Mouse (Mus musculus): Measurements from ENCODE around the gene Sirt4. TPM values are rescaled to one million over a fixed set of nuclear protein-coding genes. Genes with fewer than 3 reads are reported as not detected.

Gene Sirt4
- polyA plus RNA-seq, 1 experiment from 2014 or later, result 19.2 TPM

DNA sequence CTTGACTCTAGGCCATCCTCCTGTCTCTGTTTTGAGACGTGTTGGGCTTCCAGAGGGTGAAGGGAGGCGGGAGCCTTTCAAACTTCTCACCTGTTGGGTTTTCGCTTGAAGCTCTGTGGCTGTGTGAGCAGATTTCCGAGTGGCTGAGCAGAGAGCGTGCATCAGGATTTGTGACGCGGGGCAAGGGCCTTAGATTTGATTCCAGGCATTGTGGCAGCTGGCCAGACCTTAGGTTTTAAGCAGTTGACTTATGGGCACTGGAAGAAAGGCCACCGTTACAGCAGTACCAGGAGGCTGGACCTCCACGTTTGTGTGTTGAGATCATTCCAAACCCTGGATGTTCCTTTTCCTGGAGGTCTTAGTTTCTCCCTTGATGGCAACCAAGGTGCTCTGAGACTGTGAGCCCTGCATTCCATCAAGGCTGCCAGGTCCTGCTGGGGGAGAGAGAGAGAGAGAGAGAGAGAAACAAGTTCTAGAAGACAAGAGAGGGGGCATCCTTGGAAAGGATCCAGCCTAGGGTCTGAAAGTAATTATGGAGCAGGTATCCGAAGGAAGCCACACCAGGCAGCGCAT, 50.2 kb downstream of the Sirt4 start:
- H3K9ac ChIP-seq (ENCODE audit: low read length), result no peak overlapping the region
- H3K36me3 ChIP-seq (ENCODE audit: control insufficient read depth, insufficient read depth, low read length), result peaks cover 3% of the 10 kb centered on the region; the same call in 1 of the 2 replicates
- peaks cover 76% of the 10 kb centered on the region for H3K4me1 ChIP-seq (ENCODE audit: control insufficient read depth, insufficient read depth, low read length)
- peak overlapping the region; percentile 97 for H3K27ac ChIP-seq (replicated peaks; ENCODE audit: low read depth, low read length)
- WGBS, result 32% methylated on average over 11 of the region's 11 CpGs
- ATAC-seq (ENCODE audit: insufficient number of reproducible peaks, low FRiP score, low TSS enrichment, low read depth), result no peak
- peak overlapping the region; percentile 64; the same call in 1 of the 2 replicates for H3K4me2 ChIP-seq (ENCODE audit: low read depth, severe bottlenecking)
- H3K4me3 ChIP-seq (ENCODE audit: low read depth, low read length), result no peak overlapping the region
- no peaks in the 10 kb centered on the region for H3K27me3 ChIP-seq (ENCODE audit: control insufficient read depth, insufficient read depth, low read length)
- no peak for DNase-seq (ENCODE audit: low spot score)
- no peaks in the 10 kb centered on the region for H3K9me3 ChIP-seq (ENCODE audit: control insufficient read depth, low read length)

DNA sequence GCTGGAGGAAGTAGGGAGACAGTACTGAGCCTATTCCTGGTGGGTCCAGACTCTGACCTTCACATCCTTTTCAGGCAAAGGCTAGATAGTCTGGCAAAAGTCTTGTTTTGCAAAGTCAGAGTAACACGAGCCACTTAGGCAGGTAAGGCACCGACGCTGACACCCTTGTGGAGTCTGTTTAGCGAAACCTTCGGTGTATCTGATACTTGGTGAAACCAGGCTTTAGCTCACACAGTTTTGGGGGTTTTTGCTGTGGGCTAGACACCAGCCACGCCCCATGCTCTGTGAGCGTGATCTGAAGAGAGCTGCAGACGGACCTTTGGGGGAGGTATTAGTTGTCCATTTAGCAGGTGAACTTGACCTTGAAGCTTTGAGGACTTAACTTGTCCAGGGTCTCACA, 51.3 kb downstream of the Sirt4 start:
- DNase-seq (ENCODE audit: low spot score), result no peak
- WGBS, result 83% methylated on average over 8 of the region's 8 CpGs
- H3K4me2 ChIP-seq (ENCODE audit: low read depth, severe bottlenecking), result no peak overlapping the region
- H3K9ac ChIP-seq (ENCODE audit: low read length), result no peak overlapping the region
- no peak overlapping the region for H3K4me3 ChIP-seq (ENCODE audit: low read depth, low read length)
- H3K27me3 ChIP-seq (ENCODE audit: control insufficient read depth, insufficient read depth, low read length), result no peaks in the 10 kb centered on the region
- H3K9me3 ChIP-seq (ENCODE audit: control insufficient read depth, low read length), result no peaks in the 10 kb centered on the region
- no peak overlapping the region; the same call in 1 of the 2 replicates for H3K27ac ChIP-seq (replicated peaks; ENCODE audit: low read depth, low read length)
- no peak for ATAC-seq (ENCODE audit: insufficient number of reproducible peaks, low FRiP score, low TSS enrichment, low read depth)
- no peaks in the 10 kb centered on the region for H3K36me3 ChIP-seq (ENCODE audit: control insufficient read depth, insufficient read depth, low read length)
- H3K4me1 ChIP-seq (ENCODE audit: control insufficient read depth, insufficient read depth, low read length), result peaks cover 71% of the 10 kb centered on the region

DNA sequence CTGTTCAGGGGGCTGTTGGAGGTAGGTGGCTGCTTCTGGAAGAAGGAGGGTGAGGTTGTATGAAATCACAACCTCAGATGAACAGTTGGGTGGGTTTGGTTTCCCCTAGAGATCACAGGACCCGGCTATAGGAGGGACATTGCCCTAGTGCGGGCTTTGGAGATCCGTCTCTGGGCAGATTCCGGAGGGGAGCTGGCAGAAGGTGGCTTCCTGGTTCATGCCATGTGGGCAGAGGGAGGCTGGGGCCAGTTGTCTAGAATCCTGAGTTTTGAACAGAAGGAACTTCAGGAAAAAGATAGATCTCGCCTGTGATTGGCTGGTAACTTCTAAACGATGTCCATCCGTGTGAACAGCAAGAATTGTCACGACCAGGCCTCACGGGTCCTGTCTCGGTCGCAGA, 52.1 kb downstream of the Sirt4 start:
- peaks cover 66% of the 10 kb centered on the region for H3K4me1 ChIP-seq (ENCODE audit: control insufficient read depth, insufficient read depth, low read length)
- no peaks in the 10 kb centered on the region for H3K9me3 ChIP-seq (ENCODE audit: control insufficient read depth, low read length)
- H3K9ac ChIP-seq (ENCODE audit: low read length), result no peak overlapping the region
- no peak overlapping the region for H3K4me2 ChIP-seq (ENCODE audit: low read depth, severe bottlenecking)
- H3K27me3 ChIP-seq (ENCODE audit: control insufficient read depth, insufficient read depth, low read length), result no peaks in the 10 kb centered on the region
- ATAC-seq (ENCODE audit: insufficient number of reproducible peaks, low FRiP score, low TSS enrichment, low read depth), result no peak
- no peak overlapping the region for H3K27ac ChIP-seq (replicated peaks; ENCODE audit: low read depth, low read length)
- no peak for DNase-seq (ENCODE audit: low spot score)
- H3K36me3 ChIP-seq (ENCODE audit: control insufficient read depth, insufficient read depth, low read length), result no peaks in the 10 kb centered on the region
- 82% methylated on average over 11 of the region's 11 CpGs for WGBS
- H3K4me3 ChIP-seq (ENCODE audit: low read depth, low read length), result 0 out of 2 replicates have a peak overlapping the region, but pooled peaks have one; percentile 97

DNA sequence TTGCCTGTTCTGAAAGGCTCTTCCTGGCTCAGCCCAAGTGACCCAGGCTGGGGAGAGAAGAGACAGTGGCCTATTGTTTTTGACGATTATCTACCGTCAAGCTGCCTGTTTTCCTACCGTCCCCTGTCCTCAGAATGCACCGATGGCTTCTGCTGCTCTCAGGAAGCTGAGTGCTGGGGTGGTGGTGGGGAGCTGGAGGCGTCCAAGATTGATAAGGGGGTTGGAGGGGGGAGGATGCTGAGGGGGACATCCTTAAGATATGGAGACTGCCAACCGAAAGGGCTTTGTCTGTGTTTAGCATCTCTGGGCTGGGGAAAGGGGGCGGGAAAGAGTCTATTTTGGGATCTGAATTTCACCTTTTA, 52.6 kb downstream of the Sirt4 start:
- H3K9ac ChIP-seq (ENCODE audit: low read length), result peak overlapping the region; percentile 97
- H3K36me3 ChIP-seq (ENCODE audit: control insufficient read depth, insufficient read depth, low read length), result no peaks in the 10 kb centered on the region
- peaks cover 63% of the 10 kb centered on the region for H3K4me1 ChIP-seq (ENCODE audit: control insufficient read depth, insufficient read depth, low read length)
- no peak for ATAC-seq (ENCODE audit: insufficient number of reproducible peaks, low FRiP score, low TSS enrichment, low read depth)
- 47% methylated on average over 7 of the region's 7 CpGs for WGBS
- no peak for DNase-seq (ENCODE audit: low spot score)
- H3K27me3 ChIP-seq (ENCODE audit: control insufficient read depth, insufficient read depth, low read length), result peaks cover 1% of the 10 kb centered on the region; the same call in 1 of the 2 replicates
- no peaks in the 10 kb centered on the region for H3K9me3 ChIP-seq (ENCODE audit: control insufficient read depth, low read length)
- no peak overlapping the region; the same call in 1 of the 2 replicates for H3K27ac ChIP-seq (replicated peaks; ENCODE audit: low read depth, low read length)
- H3K4me2 ChIP-seq (ENCODE audit: low read depth, severe bottlenecking), result peak overlapping the region; percentile 93
- peak overlapping the region; percentile 97; the same call in 1 of the 2 replicates for H3K4me3 ChIP-seq (ENCODE audit: low read depth, low read length)

DNA sequence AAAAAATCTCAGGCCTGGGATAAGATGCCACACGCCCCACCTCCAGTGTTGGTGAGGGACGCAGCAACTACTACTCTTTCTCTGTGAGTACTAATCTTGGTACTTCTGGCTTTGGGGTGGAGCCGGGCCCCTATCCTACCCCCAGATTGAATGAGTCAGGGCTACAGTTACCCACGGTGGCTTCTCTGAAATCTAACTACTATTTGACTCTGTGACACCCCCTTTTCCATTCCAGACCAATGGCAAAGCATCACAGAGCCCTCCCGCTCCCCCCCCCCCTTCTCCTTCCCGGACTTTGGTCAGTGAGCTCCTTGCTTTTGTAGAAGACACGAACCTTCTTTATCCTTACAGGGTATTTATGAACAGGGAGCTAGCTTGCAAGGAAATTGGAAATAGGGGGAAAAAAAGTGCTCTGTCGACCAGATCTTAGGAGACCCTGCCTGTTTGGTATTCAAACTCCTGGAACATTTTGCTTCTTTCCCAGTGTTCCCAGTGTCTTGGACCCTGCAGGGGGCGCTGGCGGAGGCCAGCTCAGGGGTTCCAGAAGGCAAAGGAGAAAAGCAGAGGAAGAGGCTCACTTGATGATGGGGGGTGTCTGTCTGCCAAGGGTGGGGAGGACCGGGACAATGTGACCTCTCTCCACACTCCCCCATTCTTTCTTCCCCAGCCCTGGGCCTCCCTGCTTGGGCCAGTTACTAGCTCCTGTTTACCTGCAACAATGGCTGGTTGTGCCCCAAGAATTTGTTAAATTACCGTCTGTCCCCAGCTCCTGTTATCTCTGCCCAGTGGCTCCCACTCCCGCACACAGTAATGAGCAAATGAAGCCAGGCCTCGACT, 53.2 kb downstream of the Sirt4 start:
- ATAC-seq (ENCODE audit: insufficient number of reproducible peaks, low FRiP score, low TSS enrichment, low read depth) (no peak), DNase-seq (ENCODE audit: low spot score) (peak; percentile 63)
- no peaks in the 10 kb centered on the region for H3K36me3 ChIP-seq (ENCODE audit: control insufficient read depth, insufficient read depth, low read length)
- peak overlapping the region; percentile 97 for H3K9ac ChIP-seq (ENCODE audit: low read length)
- H3K27ac ChIP-seq (replicated peaks; ENCODE audit: low read depth, low read length), result peak overlapping the region; percentile 52; the same call in 1 of the 2 replicates
- peaks cover 58% of the 10 kb centered on the region for H3K4me1 ChIP-seq (ENCODE audit: control insufficient read depth, insufficient read depth, low read length)
- no peaks in the 10 kb centered on the region for H3K9me3 ChIP-seq (ENCODE audit: control insufficient read depth, low read length)
- WGBS, result 7% methylated on average over 14 of the region's 14 CpGs
- peaks cover 2% of the 10 kb centered on the region; the same call in 1 of the 2 replicates for H3K27me3 ChIP-seq (ENCODE audit: control insufficient read depth, insufficient read depth, low read length)
- H3K4me3 ChIP-seq (ENCODE audit: low read depth, low read length), result peak overlapping the region; percentile 97
- H3K4me2 ChIP-seq (ENCODE audit: low read depth, severe bottlenecking), result peak overlapping the region; percentile 93

DNA sequence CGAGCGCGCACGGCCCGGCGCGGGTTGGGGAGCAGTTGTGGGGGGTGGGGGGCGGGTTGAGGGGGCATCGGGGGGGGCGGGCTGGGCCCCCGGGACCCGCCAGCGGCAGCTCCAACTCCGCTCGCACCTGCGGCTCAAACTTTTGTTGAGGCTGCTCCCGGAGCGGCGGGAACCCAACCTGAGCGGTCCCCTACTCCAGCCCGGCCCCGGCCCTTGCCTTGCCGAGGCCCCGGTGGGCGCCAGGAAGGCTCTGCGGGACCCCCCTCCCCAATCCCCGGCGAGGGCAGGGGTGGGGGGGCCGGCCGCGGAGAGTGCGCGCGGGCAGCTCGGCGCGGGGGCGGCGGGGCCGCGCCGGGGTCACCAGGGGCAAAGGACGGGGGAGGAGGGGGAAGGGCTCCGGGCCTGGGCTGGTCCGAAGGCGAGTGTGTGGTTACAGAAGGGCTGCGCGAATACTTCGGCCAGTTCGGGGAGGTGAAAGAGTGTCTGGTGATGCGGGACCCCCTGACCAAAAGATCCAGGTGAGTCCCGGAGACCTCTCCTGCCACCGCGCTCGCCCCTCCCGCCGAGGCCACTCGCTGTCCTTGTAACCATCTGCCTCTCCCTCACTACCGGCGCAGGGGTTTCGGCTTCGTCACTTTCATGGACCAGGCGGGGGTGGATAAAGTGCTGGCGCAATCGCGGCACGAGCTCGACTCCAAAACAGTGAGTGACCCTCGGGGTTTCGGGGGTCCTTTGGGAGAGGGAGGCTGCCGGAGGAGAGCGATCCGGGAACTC, 54.2 kb downstream of the Sirt4 start:
- Histone ChIP-seq H3K9ac (ENCODE audit: low read length) (peak overlapping the region; percentile 97), H3K27ac (replicated peaks; ENCODE audit: low read depth, low read length) (peak overlapping the region; percentile 77), H3K4me3 (ENCODE audit: low read depth, low read length) (peak overlapping the region; percentile 97), H3K4me1 (ENCODE audit: control insufficient read depth, insufficient read depth, low read length) (peaks cover 49% of the 10 kb centered on the region), H3K27me3 (ENCODE audit: control insufficient read depth, insufficient read depth, low read length) (peaks cover 2% of the 10 kb centered on the region; the same call in 1 of the 2 replicates), H3K36me3 (ENCODE audit: control insufficient read depth, insufficient read depth, low read length) (no peaks in the 10 kb centered on the region), H3K9me3 (ENCODE audit: control insufficient read depth, low read length) (no peaks in the 10 kb centered on the region), H3K4me2 (ENCODE audit: low read depth, severe bottlenecking) (peak overlapping the region; percentile 93)
- WGBS, result under 1% methylated on average over 62 of the region's 73 CpGs
- no peak for ATAC-seq (ENCODE audit: insufficient number of reproducible peaks, low FRiP score, low TSS enrichment, low read depth)
- peak; percentile 59 for DNase-seq (ENCODE audit: low spot score)

DNA sequence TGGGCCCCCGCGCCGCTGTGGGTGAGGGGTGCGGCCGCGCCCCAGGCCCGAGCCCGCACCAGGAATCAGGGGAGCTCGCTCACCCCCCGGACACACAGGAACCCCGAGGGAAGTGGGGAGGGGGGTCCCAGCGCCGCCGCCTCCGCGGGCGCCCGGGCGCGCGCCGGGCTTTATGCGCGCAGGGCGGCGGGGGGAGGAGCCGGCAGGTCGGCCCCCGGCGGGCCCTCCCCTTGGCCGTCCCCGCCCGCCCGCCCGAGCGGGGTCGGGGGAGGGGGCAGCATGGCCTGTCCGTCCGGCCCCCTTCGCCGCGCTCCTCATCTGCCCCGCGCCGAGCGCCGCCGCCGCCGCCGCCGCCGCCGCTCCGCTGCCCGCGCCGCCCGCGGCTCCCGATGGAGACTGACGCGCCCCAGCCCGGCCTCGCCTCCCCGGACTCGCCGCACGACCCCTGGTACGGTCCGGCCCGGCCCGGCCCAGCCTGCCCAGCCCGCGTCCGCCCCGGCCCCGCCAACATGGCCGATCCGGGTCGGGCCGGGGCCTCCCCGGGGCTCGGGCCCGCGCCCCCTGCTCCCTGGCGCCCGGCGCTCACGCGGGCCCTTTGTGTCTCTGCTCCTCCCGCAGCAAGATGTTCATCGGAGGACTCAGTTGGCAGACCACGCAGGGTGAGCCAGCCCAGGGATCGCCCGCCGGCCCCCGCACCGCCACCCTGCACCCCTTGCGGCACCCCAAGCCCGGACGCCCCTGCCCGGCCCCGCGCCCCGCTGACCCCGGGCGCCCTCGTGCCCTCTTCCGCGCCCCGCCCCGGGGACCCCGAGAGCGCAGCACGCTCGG, 55.0 kb downstream of the Sirt4 start, which contains the start of gene Msi1:
Gene Msi1, plus strand, starts transcription at position 241 of the 828 bp plus-strand sequence.
- peak within 1 kb of the TSS; percentile 93 for H3K4me2 ChIP-seq (ENCODE audit: low read depth, severe bottlenecking)
- peak; percentile 74 for DNase-seq (ENCODE audit: low spot score)
- peak within 1 kb of the TSS; percentile 77 for H3K27ac ChIP-seq (replicated peaks; ENCODE audit: low read depth, low read length)
- H3K4me1 ChIP-seq (ENCODE audit: control insufficient read depth, insufficient read depth, low read length), result peaks cover 41% of the 10 kb centered on the region
- peaks cover 2% of the 10 kb centered on the region; the same call in 1 of the 2 replicates for H3K27me3 ChIP-seq (ENCODE audit: control insufficient read depth, insufficient read depth, low read length)
- H3K4me3 ChIP-seq (ENCODE audit: low read depth, low read length), result peak within 1 kb of the TSS; percentile 97
- no peaks in the 10 kb centered on the region for H3K9me3 ChIP-seq (ENCODE audit: control insufficient read depth, low read length)
- no peaks in the 10 kb centered on the region for H3K36me3 ChIP-seq (ENCODE audit: control insufficient read depth, insufficient read depth, low read length)
- H3K9ac ChIP-seq (ENCODE audit: low read length), result peak within 1 kb of the TSS; percentile 97
- ATAC-seq (ENCODE audit: insufficient number of reproducible peaks, low FRiP score, low TSS enrichment, low read depth), result peak; percentile 67
- WGBS, result 1% methylated on average over 67 of the region's 117 CpGs
